Mouse (Mus musculus) hindbrain, embryonic 11.5 days (tissue): ENCODE measurements around the gene Mcfd2. TPM values are rescaled to one million over a fixed set of nuclear protein-coding genes. Genes with fewer than 3 reads are reported as not detected.

ENCODE experiments used
- ATAC-seq: fragments of 200-750 bp; cut with Nextera tagmentation; 2 replicates; pipeline ENCODE4 v1.8.0; 2017; ENCODE audit warnings: mild to moderate bottlenecking, moderate TSS enrichment, moderate library complexity; ENCODE audit not compliant: low FRiP score
- DNase-seq: peaks from one replicate; pipeline ENCODE4 v3.0.0-alpha.2; 2015; ENCODE audit warnings: low spot score
- H3K27ac ChIP-seq: fragments of 300-500 bp; sonication (generic); 2 replicates; pipeline ENCODE4 v1.5.1; 2014; ENCODE audit warnings: mild to moderate bottlenecking, low read depth, low read length
- H3K27me3 ChIP-seq: fragments of 300-500 bp; sonication (generic); 2 replicates; pipeline ENCODE4 v1.6.1; 2014; ENCODE audit warnings: mild to moderate bottlenecking, low read length, moderate library complexity, mixed read lengths; ENCODE audit not compliant: control insufficient read depth, insufficient read depth
- H3K36me3 ChIP-seq: fragments of 300-500 bp; sonication (generic); 2 replicates; pipeline ENCODE4 v1.6.1; 2014; ENCODE audit warnings: mild to moderate bottlenecking, low read length, moderate library complexity, mixed read lengths; ENCODE audit not compliant: control insufficient read depth, insufficient read depth
- H3K4me1 ChIP-seq: fragments of 300-500 bp; sonication (generic); replicated peaks from 2 replicates; pipeline ENCODE4 v1.6.1; 2014; ENCODE audit warnings: low read length, mixed read lengths; ENCODE audit not compliant: control insufficient read depth, insufficient read depth
- H3K4me2 ChIP-seq: fragments of 300-500 bp; sonication (generic); replicated peaks from 2 replicates; pipeline ENCODE4 v1.6.1; 2014; ENCODE audit warnings: mild to moderate bottlenecking, low read depth, low read length
- H3K4me3 ChIP-seq: fragments of 300-500 bp; sonication (generic); 2 replicates; pipeline ENCODE4 v1.5.1; 2014; ENCODE audit warnings: low read depth, low read length
- H3K9ac ChIP-seq: fragments of 300-500 bp; sonication (generic); 2 replicates; pipeline ENCODE4 v1.6.1; 2014; ENCODE audit warnings: low read depth, low read length
- H3K9me3 ChIP-seq: fragments of 300-500 bp; sonication (generic); 2 replicates; pipeline ENCODE4 v1.6.1; 2016; ENCODE audit warnings: low read length; ENCODE audit not compliant: control insufficient read depth
- WGBS: fragments of 180-500 bp; shearing (Covaris S2); extraction: QIAGEN DNeasy Blood & Tissue Kit; methylation state at CpG from one replicate; pipeline ENCODE4 v1.1.7; 2014; 5-methylcytosine and 5-hydroxymethylcytosine counted together
- polyA plus RNA-seq: library from polyadenylated mRNA; unstranded; fragments of >200 nt; fragmentation: Nextera tagmentation; extraction: Ambion mirVana; gene quantifications from 2 replicates; pipeline ENCODE4 v1.2.1, GENCODE M21; 2014

Mcfd2 gene
- polyA plus RNA-seq = 69.4 and 69.8 TPM in 2 replicates

- Histone ChIP-seq H3K9ac (peak within 1 kb of the TSS; percentile 83), H3K36me3 (no peaks in the 10 kb centered on the region), H3K4me2 (peak within 1 kb of the TSS; percentile 80), H3K9me3 (no peaks in the 10 kb centered on the region), H3K27me3 (no peaks in the 10 kb centered on the region), H3K4me1 (peaks cover 3% of the 10 kb centered on the region), H3K4me3 (peak within 1 kb of the TSS; percentile 76), H3K27ac (peak within 1 kb of the TSS; percentile 11; the same call in 1 of the 2 replicates)
- DNase-seq (peak; percentile 94), ATAC-seq (peak; percentile 94)
- under 1% methylated on average over 34 of the region's 41 CpGs for WGBS
These were observed at the start of gene Mcfd2 for GRCm38 (mm10) chr17:87265792-87266186. Mcfd2 (minus strand) TSS chr17:87265935.

- peak; percentile 71 for ATAC-seq
- H3K9me3 ChIP-seq = no peaks in the 10 kb centered on the region
- peak; percentile 91 for DNase-seq
- H3K4me1 ChIP-seq = no peaks in the 10 kb centered on the region; the same call in 1 of the 2 replicates
- H3K4me3 ChIP-seq = no peak overlapping the region
- no peak overlapping the region for H3K9ac ChIP-seq
- WGBS = 9% methylated on average over 9 of the region's 9 CpGs
- no peaks in the 10 kb centered on the region for H3K36me3 ChIP-seq
- H3K27me3 ChIP-seq = no peaks in the 10 kb centered on the region
- no peak overlapping the region for H3K4me2 ChIP-seq
- no peak overlapping the region for H3K27ac ChIP-seq
These were observed 49.3 kb upstream of the Mcfd2 start for GRCm38 (mm10) chr17:87315021-87315531.

DNA sequence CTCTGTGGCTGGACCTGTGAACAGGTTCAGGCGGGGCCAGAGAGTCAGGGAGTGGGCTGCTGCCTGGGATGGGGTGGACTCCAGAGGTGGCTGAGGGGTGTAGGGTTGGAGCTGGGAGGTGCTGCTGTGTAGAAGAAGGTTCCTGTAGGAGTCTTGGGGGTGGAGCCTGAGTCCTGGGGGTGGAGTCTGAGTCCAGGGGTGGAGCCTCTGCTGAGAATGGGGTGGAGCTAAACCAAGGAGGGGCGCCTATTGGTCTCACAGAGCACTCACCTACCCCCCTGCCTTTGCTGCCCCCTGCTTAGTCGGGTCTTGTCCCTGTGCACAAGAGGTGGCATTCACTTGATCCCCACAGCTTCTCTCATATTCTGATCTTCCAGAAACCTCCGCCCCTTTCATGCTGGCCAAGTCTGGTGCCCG lies 48.8 kb upstream of the Mcfd2 start:
- 61% methylated on average over 5 of the region's 5 CpGs for WGBS
- Histone ChIP-seq H3K9me3 (no peaks in the 10 kb centered on the region), H3K9ac (no peak overlapping the region), H3K4me1 (no peaks in the 10 kb centered on the region; the same call in 1 of the 2 replicates), H3K4me3 (no peak overlapping the region), H3K27ac (no peak overlapping the region), H3K36me3 (no peaks in the 10 kb centered on the region), H3K27me3 (no peaks in the 10 kb centered on the region), H3K4me2 (no peak overlapping the region)
- ATAC-seq = peak; percentile 61; the same call in 1 of the 2 replicates
- no peak for DNase-seq

DNA sequence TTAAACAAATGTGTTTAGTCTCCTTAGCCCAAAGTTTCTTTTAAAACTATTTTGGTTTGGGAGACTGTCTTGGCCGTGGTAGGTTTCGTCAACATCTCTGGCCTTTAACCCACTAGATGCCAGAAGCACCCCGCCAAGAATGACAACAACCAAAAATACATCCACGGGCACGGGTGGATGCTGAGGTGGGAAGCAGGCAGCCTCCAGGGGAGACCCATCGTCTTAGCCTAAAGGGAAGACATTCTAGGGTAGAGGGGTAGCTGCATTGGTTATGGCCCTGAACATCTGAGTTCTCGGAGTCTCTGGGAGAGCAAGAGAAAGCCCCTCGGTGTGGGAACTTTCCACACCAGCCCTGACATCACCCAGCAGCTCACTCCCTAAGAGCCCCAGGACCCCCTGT lies 48.4 kb upstream of the Mcfd2 start:
- Histone ChIP-seq H3K27ac (no peak overlapping the region), H3K4me1 (no peaks in the 10 kb centered on the region; the same call in 1 of the 2 replicates), H3K9me3 (no peaks in the 10 kb centered on the region), H3K4me3 (no peak overlapping the region), H3K4me2 (no peak overlapping the region), H3K36me3 (no peaks in the 10 kb centered on the region), H3K27me3 (no peaks in the 10 kb centered on the region), H3K9ac (no peak overlapping the region)
- WGBS = 77% methylated on average over 8 of the region's 8 CpGs
- no peak for ATAC-seq
- DNase-seq = no peak

- Histone ChIP-seq H3K9ac (no peak overlapping the region), H3K9me3 (no peaks in the 10 kb centered on the region), H3K4me2 (no peak overlapping the region), H3K27me3 (no peaks in the 10 kb centered on the region), H3K36me3 (no peaks in the 10 kb centered on the region), H3K4me3 (no peak overlapping the region), H3K4me1 (no peaks in the 10 kb centered on the region; the same call in 1 of the 2 replicates), H3K27ac (no peak overlapping the region)
- DNase-seq (no peak), ATAC-seq (no peak)
- 63% methylated on average over 18 of the region's 18 CpGs for whole genome bisulfite sequencing
These were observed 47.5 kb upstream of the Mcfd2 start for GRCm38 (mm10) chr17:87312924-87313870.

DNA sequence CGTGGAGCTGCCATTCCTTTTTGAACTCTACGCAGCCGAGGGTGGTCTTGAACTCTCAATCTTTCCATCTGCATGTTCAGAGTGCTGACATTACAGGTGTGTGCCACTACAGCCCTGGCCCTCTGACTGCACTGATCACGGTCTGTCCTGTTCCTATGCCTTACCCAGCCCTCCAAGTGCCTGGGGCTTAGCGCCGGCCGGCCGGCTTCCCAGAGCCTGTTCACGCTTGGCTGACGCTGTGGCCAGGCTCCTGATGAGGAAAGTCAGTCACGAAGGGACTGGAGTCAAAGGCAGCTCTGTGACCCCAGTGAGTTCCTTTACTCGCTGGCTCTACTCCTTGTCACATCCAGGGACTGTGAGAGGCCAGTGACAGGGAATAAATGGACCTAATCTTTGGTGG lies 46.6 kb upstream of the Mcfd2 start:
- no peaks in the 10 kb centered on the region for H3K9me3 ChIP-seq
- no peak overlapping the region for H3K27ac ChIP-seq
- H3K9ac ChIP-seq = no peak overlapping the region
- no peak overlapping the region for H3K4me3 ChIP-seq
- no peak overlapping the region for H3K4me2 ChIP-seq
- no peaks in the 10 kb centered on the region for H3K36me3 ChIP-seq
- no peaks in the 10 kb centered on the region; the same call in 1 of the 2 replicates for H3K4me1 ChIP-seq
- WGBS = 30% methylated on average over 12 of the region's 12 CpGs
- no peak for ATAC-seq
- no peaks in the 10 kb centered on the region for H3K27me3 ChIP-seq
- DNase-seq = no peak

- no peak overlapping the region for H3K9ac ChIP-seq
- H3K36me3 ChIP-seq = no peaks in the 10 kb centered on the region
These were observed 44.8 kb upstream of the Mcfd2 start for GRCm38 (mm10) chr17:87310497-87310896.

DNA sequence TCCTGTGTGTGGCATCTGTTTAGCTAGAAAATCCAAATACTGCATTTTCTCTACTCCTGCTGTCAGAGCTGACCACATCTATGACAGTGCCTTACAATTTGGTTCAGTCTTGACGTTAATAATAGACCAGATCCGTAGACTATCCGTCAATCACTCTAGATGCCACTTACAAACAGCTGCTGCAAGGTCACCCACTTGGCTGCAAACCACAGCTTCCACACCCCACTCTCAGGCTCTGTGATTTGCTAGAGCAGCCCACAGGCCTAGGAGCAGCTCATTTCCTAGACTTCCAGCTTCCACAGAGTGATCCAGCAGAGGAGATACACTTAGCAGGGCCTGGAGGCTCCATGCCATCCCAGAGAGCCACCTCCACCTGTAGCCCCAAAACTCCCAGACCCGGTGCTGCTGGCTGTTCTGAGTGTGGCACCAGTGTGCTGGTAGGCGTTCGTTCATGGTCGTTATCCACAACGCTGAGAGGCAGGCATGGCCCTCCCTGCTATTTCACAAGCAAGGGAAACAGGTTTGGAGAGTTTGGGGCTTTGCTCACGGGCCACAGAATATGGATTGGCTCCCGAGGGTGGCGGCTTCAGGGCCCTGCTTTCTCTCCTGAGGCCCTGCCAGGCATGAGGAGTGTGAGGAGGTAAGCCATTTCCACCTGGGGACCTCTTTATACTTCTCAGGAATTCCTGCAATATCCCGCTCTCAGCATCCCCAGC lies 43.5 kb upstream of the Mcfd2 start:
- Histone ChIP-seq H3K4me3 (no peak overlapping the region), H3K36me3 (no peaks in the 10 kb centered on the region), H3K4me1 (no peaks in the 10 kb centered on the region; the same call in 1 of the 2 replicates), H3K9ac (no peak overlapping the region), H3K27me3 (no peaks in the 10 kb centered on the region), H3K9me3 (no peaks in the 10 kb centered on the region), H3K27ac (no peak overlapping the region), H3K4me2 (no peak overlapping the region)
- ATAC-seq (no peak), DNase-seq (no peak)
- WGBS = 89% methylated on average over 12 of the region's 12 CpGs

More at GRCm38 (mm10) chr17:87310497-87310896, 44.8 kb upstream of the Mcfd2 start:
- Histone ChIP-seq H3K27me3 (no peaks in the 10 kb centered on the region), H3K9me3 (no peaks in the 10 kb centered on the region), H3K4me1 (no peaks in the 10 kb centered on the region; the same call in 1 of the 2 replicates), H3K4me3 (no peak overlapping the region), H3K27ac (no peak overlapping the region), H3K4me2 (no peak overlapping the region)
- DNase-seq (no peak), ATAC-seq (no peak)
- WGBS = 94% methylated on average over 7 of the region's 7 CpGs
